16 mouse cellular contexts compared by ENCODE assay signal in genomic region chr11:43443183-43443582, GRCm38 (mm10). TPM values are rescaled to one million over a fixed set of nuclear protein-coding genes. Genes with fewer than 3 reads are reported as not detected.
"Had no signal": no experiment of that assay in that cellular context is flagged by ENCODE, and none has a peak within 500 bp of the region (broad histone marks: within the 10 kb centered on the region; RNA-seq: fewer than 3 reads in every experiment).

No protein-coding gene starts in this region.

- H3K27me3 ChIP-seq: neural tube, embryonic 12.5 days; neural tube, embryonic 13.5 days; neural tube, embryonic 15.5 days; stomach, embryonic 15.5 days had no signal

- H3K9me3 ChIP-seq: neural tube, embryonic 12.5 days; neural tube, embryonic 13.5 days; neural tube, embryonic 15.5 days; stomach, embryonic 15.5 days had no signal

- H3K9ac ChIP-seq: neural tube, embryonic 12.5 days; neural tube, embryonic 13.5 days; neural tube, embryonic 15.5 days; stomach, embryonic 15.5 days had no signal

- H3K4me3 ChIP-seq: neural tube, embryonic 12.5 days; neural tube, embryonic 13.5 days; neural tube, embryonic 15.5 days; stomach, embryonic 15.5 days had no signal

- H3K27ac ChIP-seq: neural tube, embryonic 12.5 days; neural tube, embryonic 13.5 days; neural tube, embryonic 15.5 days; stomach, embryonic 15.5 days; stomach, postnatal 0 days had no signal

- H3K4me1 ChIP-seq: neural tube, embryonic 12.5 days; neural tube, embryonic 13.5 days; neural tube, embryonic 15.5 days; stomach, embryonic 15.5 days had no signal

- DNase-seq: retina, postnatal 1 day; right cerebral cortex, adult 18-20 months; right cerebral cortex, postnatal 14 days; right cerebral cortex, postnatal 25 days; right cerebral cortex, postnatal 4 days; spleen, adult 18-20 months; thymus, adult 2 months; thymus, postnatal 25 days; thymus, postnatal 36 days; thymus, postnatal 4 days had no signal

- H3K4me2 ChIP-seq: neural tube, embryonic 12.5 days; neural tube, embryonic 13.5 days; neural tube, embryonic 15.5 days; stomach, embryonic 15.5 days had no signal

RNA-seq across cellular contexts. Expression of gene C1qtnf2, which starts 30.9 kb away (rescaled TPM):
- total RNA-seq: neutrophil, adult 5-6 weeks had no signal
